Mouse (Mus musculus) midbrain, postnatal 0 days (tissue): ENCODE results near the gene Defa21. TPM values are rescaled to one million over a fixed set of nuclear protein-coding genes. Genes with fewer than 3 reads are reported as not detected.
"Not testable (repeated sequence)": the region's sequence is repeated elsewhere in the genome, so short reads cannot be mapped to it uniquely, and the experiment has no call there.

ENCODE experiments used
- ATAC-seq: fragments of 200-750 bp; cut with Nextera tagmentation; 2 replicates; pipeline ENCODE4 v1.8.0; 2017; ENCODE audit warnings: moderate number of reproducible peaks, mild to moderate bottlenecking, moderate TSS enrichment, moderate library complexity; ENCODE audit not compliant: low FRiP score
- DNase-seq: peaks from one replicate; pipeline ENCODE4 v3.0.0-alpha.2; 2015; ENCODE audit warnings: low spot score
- H3K27ac ChIP-seq: fragments of 300-500 bp; sonication (generic); 2 replicates; pipeline ENCODE4 v1.5.1; 2014; ENCODE audit warnings: low read depth, mild to moderate bottlenecking, low read length, mixed read lengths
- H3K27me3 ChIP-seq: fragments of 300-500 bp; sonication (generic); 2 replicates; pipeline ENCODE4 v1.6.1; 2014; ENCODE audit warnings: low read length, control low read depth, mixed read lengths; ENCODE audit not compliant: insufficient read depth
- H3K36me3 ChIP-seq: fragments of 300-500 bp; sonication (generic); 2 replicates; pipeline ENCODE4 v1.6.1; 2014; ENCODE audit warnings: low read length, control low read depth, mixed read lengths; ENCODE audit not compliant: insufficient read depth
- H3K4me1 ChIP-seq: fragments of 300-500 bp; sonication (generic); 2 replicates; pipeline ENCODE4 v1.6.1; 2014; ENCODE audit warnings: mild to moderate bottlenecking, control low read depth, antibody characterized with exemption, low read length, mixed read lengths; ENCODE audit not compliant: insufficient read depth
- H3K4me2 ChIP-seq: fragments of 300-500 bp; sonication (generic); 2 replicates; pipeline ENCODE4 v1.6.1; 2014; ENCODE audit warnings: low read depth, mild to moderate bottlenecking, low read length, mixed read lengths; ENCODE audit not compliant: poor library complexity, severe bottlenecking
- H3K4me3 ChIP-seq: fragments of 300-500 bp; sonication (generic); 2 replicates; pipeline ENCODE4 v1.5.1; 2014; ENCODE audit warnings: low read depth, mild to moderate bottlenecking, low read length, moderate library complexity
- H3K9ac ChIP-seq: fragments of 300-500 bp; sonication (generic); replicated peaks from 2 replicates; pipeline ENCODE4 v1.6.1; 2014; ENCODE audit warnings: mild to moderate bottlenecking, low read length, moderate library complexity, mixed read lengths; ENCODE audit not compliant: poor library complexity, severe bottlenecking
- H3K9me3 ChIP-seq: fragments of 300-500 bp; sonication (generic); 2 replicates; pipeline ENCODE4 v1.6.1; 2016; ENCODE audit warnings: low read length, control low read depth
- CTCF ChIP-seq: IDR thresholded peaks from 2 replicates; pipeline ENCODE4 v1.5.1; 2016; ENCODE audit warnings: antibody characterized with exemption, mild to moderate bottlenecking
- WGBS: fragments of 180-500 bp; shearing (Covaris S2); extraction: QIAGEN DNeasy Blood & Tissue Kit; methylation state at CpG from one replicate; pipeline ENCODE4 v1.1.7; 2014; 5-methylcytosine and 5-hydroxymethylcytosine counted together
- polyA plus RNA-seq: library from polyadenylated mRNA; unstranded; fragments of >200 nt; fragmentation: Nextera tagmentation; extraction: Ambion mirVana; gene quantifications from 2 replicates; pipeline ENCODE4 v1.2.1, GENCODE M21; 2015
- total RNA-seq: library from RNA; depleted of rRNA; stranded (reverse); fragments of >200 nt; gene quantifications from 2 replicates; pipeline ENCODE4 v1.2.3, GENCODE M21; 2014; rRNA removed

Gene Defa21
- total RNA-seq = not detected in 2 replicates
- polyA plus RNA-seq = not detected in 2 replicates

- not testable (repeated sequence) for H3K36me3 ChIP-seq, H3K27ac ChIP-seq, H3K9me3 ChIP-seq, H3K9ac ChIP-seq, H3K4me2 ChIP-seq, DNase-seq, H3K4me3 ChIP-seq, H3K4me1 ChIP-seq, H3K27me3 ChIP-seq, ATAC-seq
- WGBS = no CpG with 5 or more reads among the region's 1 CpGs
These were observed at the start of gene Defa21 for GRCm38 (mm10) chr8:21025245-21025644. Defa21 (plus strand) TSS chr8:21025545.

GRCm38 (mm10) chr8:20979846-20980245 is 45.5 kb upstream of the Defa21 start:
- no peak overlapping the region for H3K4me2 ChIP-seq
- ATAC-seq (no peak), DNase-seq (no peak)
- no peaks in the 10 kb centered on the region for H3K4me1 ChIP-seq
- no peaks in the 10 kb centered on the region for H3K36me3 ChIP-seq
- 30% methylated on average over 1 of the region's 1 CpGs for WGBS
- no peak overlapping the region for H3K27ac ChIP-seq
- H3K27me3 ChIP-seq = no peaks in the 10 kb centered on the region
- no peak for TF ChIP-seq CTCF
- peaks cover 18% of the 10 kb centered on the region; the same call in 1 of the 2 replicates for H3K9me3 ChIP-seq
- H3K9ac ChIP-seq = no peak overlapping the region
- no peak overlapping the region for H3K4me3 ChIP-seq

- not testable (repeated sequence) for H3K36me3 ChIP-seq, H3K4me3 ChIP-seq, H3K4me2 ChIP-seq, DNase-seq, ATAC-seq, H3K27me3 ChIP-seq, H3K9ac ChIP-seq, H3K4me1 ChIP-seq, H3K27ac ChIP-seq
- peaks cover 16% of the 10 kb centered on the region; the same call in 1 of the 2 replicates for H3K9me3 ChIP-seq
These were observed 31.3 kb upstream of the Defa21 start for GRCm38 (mm10) chr8:20994042-20994441.

- no peak overlapping the region for H3K9ac ChIP-seq
- DNase-seq = no peak
- ATAC-seq = no peak
- H3K4me2 ChIP-seq = no peak overlapping the region
- peaks cover 18% of the 10 kb centered on the region; the same call in 1 of the 2 replicates for H3K9me3 ChIP-seq
- H3K27ac ChIP-seq = no peak overlapping the region
- H3K4me1 ChIP-seq = no peaks in the 10 kb centered on the region
- 82% methylated on average over 2 of the region's 2 CpGs for WGBS
- no peak overlapping the region for H3K4me3 ChIP-seq
- no peaks in the 10 kb centered on the region for H3K36me3 ChIP-seq
- no peaks in the 10 kb centered on the region for H3K27me3 ChIP-seq
- no peak for TF ChIP-seq CTCF
These were observed 28.6 kb upstream of the Defa21 start for GRCm38 (mm10) chr8:20996776-20997175.

GRCm38 (mm10) chr8:20997291-20997690 is 28.1 kb upstream of the Defa21 start:
- Histone ChIP-seq H3K4me1 (no peaks in the 10 kb centered on the region), H3K4me2 (no peak overlapping the region), H3K4me3 (no peak overlapping the region), H3K27me3 (no peaks in the 10 kb centered on the region), H3K27ac (no peak overlapping the region), H3K9me3 (peaks cover 18% of the 10 kb centered on the region; the same call in 1 of the 2 replicates), H3K9ac (no peak overlapping the region), H3K36me3 (no peaks in the 10 kb centered on the region)
- DNase-seq = no peak
- no peak for TF ChIP-seq CTCF
- ATAC-seq = no peak

- Histone ChIP-seq H3K9ac (no peak overlapping the region), H3K9me3 (peaks cover 13% of the 10 kb centered on the region; the same call in 1 of the 2 replicates), H3K4me2 (no peak overlapping the region), H3K4me3 (no peak overlapping the region), H3K27me3 (no peaks in the 10 kb centered on the region), H3K27ac (no peak overlapping the region), H3K4me1 (no peaks in the 10 kb centered on the region), H3K36me3 (no peaks in the 10 kb centered on the region)
- ATAC-seq (no peak), DNase-seq (peak; percentile 12)
- 48% methylated on average over 8 of the region's 8 CpGs for WGBS
- TF ChIP-seq CTCF = peak; percentile 38
These were observed 24.2 kb upstream of the Defa21 start for GRCm38 (mm10) chr8:21001171-21001570.
